8 mouse cellular contexts compared by ENCODE assay signal in genomic region chr1:161248685-161249084, GRCm38 (mm10). TPM values are rescaled to one million over a fixed set of nuclear protein-coding genes. Genes with fewer than 3 reads are reported as not detected.
DNase-seq lines count a peak whose midpoint lies in the region; ATAC-seq and TF ChIP-seq lines count a peak whose summit lies in the region.

No protein-coding gene starts in this region.

- peak overlapping the region; percentile 88 for H3K4me3 ChIP-seq in lung, adult 2 months (replicated peaks; ENCODE audit: extremely low read depth, low read depth, low read length)
- H3K4me3 ChIP-seq in limb, embryonic 12.5 days (replicated peaks), result peak overlapping the region; percentile 84
- peak overlapping the region; percentile 7; the same call in 1 of the 2 replicates for H3K4me3 ChIP-seq in small intestine, adult 2 months (ENCODE audit: low read depth, low read length)

- peak; percentile 47; the same call in 1 of the 2 replicates for ATAC-seq in erythroblast, adult 5-6 weeks (replicated peaks; ENCODE audit: low FRiP score, poor library complexity, severe bottlenecking)
- no peak for ATAC-seq in limb, embryonic 12.5 days (ENCODE audit: insufficient number of reproducible peaks, insufficient read depth, low FRiP score, low TSS enrichment, low read depth)

- 27% methylated on average over 7 of the region's 7 CpGs for WGBS in lung, adult 2 months
- WGBS in limb, embryonic 12.5 days, result 57% methylated on average over 7 of the region's 7 CpGs
- 36% methylated on average over 7 of the region's 7 CpGs for WGBS in small intestine, adult 2 months

- no peaks in the 10 kb centered on the region for H3K9me3 ChIP-seq in limb, embryonic 12.5 days

- no peaks in the 10 kb centered on the region for H3K27me3 ChIP-seq in limb, embryonic 12.5 days
- no peaks in the 10 kb centered on the region for H3K27me3 ChIP-seq in small intestine, adult 2 months (ENCODE audit: control insufficient read depth, insufficient read depth, low read length)

- DNase-seq in lung, adult 2 months, result no peak
- no peak for DNase-seq in lung, postnatal 10 days
- no peak for DNase-seq in testis, postnatal 10 days (ENCODE audit: low spot score)
- DNase-seq in layer of hippocampus, postnatal 25 days (ENCODE audit: extremely low spot score in 1 of 2, low spot score in 1 of 2), result no peak
- DNase-seq in gastrocnemius, postnatal 25 days, result no peak

- TF ChIP-seq POLR2A in lung, adult 2 months (IDR thresholded peaks at IDR 0.05; ENCODE audit: borderline replicate concordance, extremely low read depth, low read depth, low read length), result no peak
- TF ChIP-seq POLR2A in small intestine, adult 2 months (IDR thresholded peaks at IDR 0.05; ENCODE audit: low read depth, low read length), result no peak

- no peak overlapping the region for H3K9ac ChIP-seq in limb, embryonic 12.5 days (replicated peaks)

- no peak overlapping the region for H3K27ac ChIP-seq in limb, embryonic 12.5 days
- H3K27ac ChIP-seq in small intestine, adult 2 months (ENCODE audit: insufficient read depth, low read depth, low read length), result peak overlapping the region; percentile 51; the same call in 1 of the 2 replicates

- H3K36me3 ChIP-seq in limb, embryonic 12.5 days, result peaks cover 36% of the 10 kb centered on the region
- H3K36me3 ChIP-seq in small intestine, adult 2 months (ENCODE audit: control insufficient read depth, insufficient read depth, low read length), result peaks cover 28% of the 10 kb centered on the region

- TF ChIP-seq CTCF in lung, adult 2 months (IDR thresholded peaks at IDR 0.05; ENCODE audit: insufficient read depth, low read length), result no peak
- TF ChIP-seq CTCF in small intestine, adult 2 months (IDR thresholded peaks at IDR 0.05; ENCODE audit: extremely low read depth, insufficient read length, insufficient replicate concordance, low read depth, low read length), result no peak

- H3K4me1 ChIP-seq in lung, adult 2 months (ENCODE audit: control insufficient read depth, insufficient read depth, low read length), result peaks cover 19% of the 10 kb centered on the region
- H3K4me1 ChIP-seq in limb, embryonic 12.5 days (replicated peaks), result peaks cover 30% of the 10 kb centered on the region
- H3K4me1 ChIP-seq in small intestine, adult 2 months (ENCODE audit: control insufficient read depth, insufficient read depth, insufficient read length, low read length), result peaks cover 20% of the 10 kb centered on the region; the same call in 1 of the 2 replicates

- peak overlapping the region; percentile 82 for H3K4me2 ChIP-seq in limb, embryonic 12.5 days

RNA-seq across cellular contexts. Expression of gene Prdx6, which starts 2.3 kb away (rescaled TPM):
- polyA plus RNA-seq in lung, adult 2 months (2012; rRNA removed), result 304 and 466 TPM in 2 replicates
- 41.2 and 61.1 TPM in 2 replicates for total RNA-seq in erythroblast, adult 5-6 weeks (2015; ENCODE audit: low replicate concordance)
- 40.3 and 63.1 TPM in 2 replicates for total RNA-seq in erythroblast, adult 5-6 weeks (2017; ENCODE audit: low replicate concordance)
- 499 and 503 TPM in 2 replicates for polyA plus RNA-seq in limb, embryonic 12.5 days (2016; fragmentation: Nextera tagmentation; extraction: Ambion mirVana)
- 52.8 and 59.5 TPM in 2 replicates for polyA plus RNA-seq in small intestine, adult 2 months (2012; rRNA removed)
- 100 to 1,000 TPM; 300 to 347 TPM for total RNA-seq in layer of hippocampus, postnatal 25 days (2021)
- 100 to 1,000 TPM in 1 of 2 experiments, 10 to 100 TPM in 1; 92.8 to 127 TPM for total RNA-seq in gastrocnemius, postnatal 25 days (2021)

Comparison
In these comparisons a context has a peak if more than half of its experiments do, and no peak if none do; other contexts are left out.
1. H3K4me3 ChIP-seq: peak in every context shown above with its lines; median percentile 88 in lung, adult 2 months; 84 in limb, embryonic 12.5 days; 7 in small intestine, adult 2 months.